Mouse (Mus musculus): ENCODE measurements around the gene Wipi1. TPM values are rescaled to one million over a fixed set of nuclear protein-coding genes. Genes with fewer than 3 reads are reported as not detected.

Gene Wipi1
- polyA plus RNA-seq, 1 experiment from 2014 or later = 5.7 TPM

DNA sequence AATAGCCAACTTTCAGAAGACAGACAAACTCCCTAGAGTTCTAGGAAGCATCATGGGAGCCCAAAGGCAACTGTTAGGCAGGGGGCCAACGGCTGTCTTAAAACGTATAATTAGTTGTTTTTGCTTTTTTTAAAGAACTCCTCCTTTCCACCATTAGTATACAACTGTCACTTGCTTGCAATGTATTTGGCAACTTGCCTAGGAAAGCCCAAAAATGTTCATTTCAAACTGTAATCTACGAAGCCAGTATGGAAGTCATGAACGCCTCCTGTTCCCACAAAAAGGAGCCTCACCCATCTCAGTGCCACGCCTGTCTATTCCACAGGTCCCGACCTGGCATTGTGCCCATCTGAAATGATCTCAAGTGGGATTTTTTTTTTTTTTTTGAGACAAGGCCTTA lies 35.9 kb downstream of the Wipi1 start:
- ATAC-seq = peak; percentile 50; the same call in 1 of the 2 replicates
- Histone ChIP-seq H3K27ac (ENCODE audit: low read depth, low read length) (no peak overlapping the region), H3K27me3 (replicated peaks; ENCODE audit: control insufficient read depth, insufficient read depth, low read length) (no peaks in the 10 kb centered on the region), H3K4me2 (ENCODE audit: low read length) (no peak overlapping the region), H3K4me3 (ENCODE audit: low read depth, low read length) (no peak overlapping the region), H3K9ac (ENCODE audit: low read length) (no peak overlapping the region), H3K4me1 (ENCODE audit: control insufficient read depth, insufficient read depth, low read length) (peaks cover 2% of the 10 kb centered on the region), H3K9me3 (replicated peaks; ENCODE audit: control insufficient read depth, low read length) (no peaks in the 10 kb centered on the region), H3K36me3 (ENCODE audit: control insufficient read depth, insufficient read depth, low read length) (no peaks in the 10 kb centered on the region)
- 62% methylated on average over 6 of the region's 6 CpGs for WGBS
- peak; percentile 77 for DNase-seq (ENCODE audit: low spot score)

DNA sequence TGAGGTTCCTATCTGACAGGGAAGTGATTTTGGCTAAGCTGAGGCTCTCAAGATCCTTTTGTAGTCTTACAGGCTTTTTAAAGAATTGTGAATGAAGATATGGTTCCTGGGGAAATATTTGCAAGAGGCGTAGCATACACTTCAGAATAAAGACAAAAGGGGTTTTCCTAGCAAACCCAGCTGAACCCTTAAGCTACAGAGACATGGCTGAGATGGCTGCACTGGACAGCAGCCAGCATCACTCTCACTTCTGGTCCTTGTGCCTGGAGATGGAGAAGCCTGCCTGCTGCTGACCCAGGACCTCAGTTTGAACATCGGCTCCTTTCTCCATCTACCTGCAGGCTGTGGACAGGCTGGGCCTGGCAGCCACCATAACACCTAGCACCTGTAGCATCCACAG lies 37.2 kb downstream of the Wipi1 start:
- Histone ChIP-seq H3K4me1 (ENCODE audit: control insufficient read depth, insufficient read depth, low read length) (peaks cover 2% of the 10 kb centered on the region), H3K4me2 (ENCODE audit: low read length) (no peak overlapping the region), H3K36me3 (ENCODE audit: control insufficient read depth, insufficient read depth, low read length) (no peaks in the 10 kb centered on the region), H3K27ac (ENCODE audit: low read depth, low read length) (no peak overlapping the region), H3K4me3 (ENCODE audit: low read depth, low read length) (no peak overlapping the region), H3K27me3 (replicated peaks; ENCODE audit: control insufficient read depth, insufficient read depth, low read length) (no peaks in the 10 kb centered on the region), H3K9me3 (replicated peaks; ENCODE audit: control insufficient read depth, low read length) (no peaks in the 10 kb centered on the region), H3K9ac (ENCODE audit: low read length) (no peak overlapping the region)
- WGBS = 81% methylated on average over 2 of the region's 2 CpGs
- no peak for ATAC-seq
- no peak for DNase-seq (ENCODE audit: low spot score)

DNA sequence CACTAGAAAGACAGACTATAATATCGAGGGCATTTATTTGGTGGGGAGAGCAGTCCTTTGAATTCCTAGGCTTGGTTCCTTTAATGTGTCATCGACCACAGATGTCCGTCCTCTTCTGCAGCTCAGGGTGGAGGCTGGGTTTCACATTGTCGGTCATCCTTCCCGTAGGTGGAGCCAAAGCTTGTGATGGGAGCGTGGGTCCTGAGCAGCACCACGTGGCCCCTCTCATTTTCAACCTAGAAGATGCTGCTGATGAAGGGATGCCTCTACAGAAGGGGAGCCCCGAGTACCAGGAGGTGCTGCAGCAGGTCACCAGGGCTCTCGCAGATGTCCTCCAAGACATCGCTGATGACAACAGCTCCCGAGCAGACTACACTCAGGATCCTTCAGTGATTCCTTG lies 39.7 kb downstream of the Wipi1 start:
- Histone ChIP-seq H3K36me3 (ENCODE audit: control insufficient read depth, insufficient read depth, low read length) (no peaks in the 10 kb centered on the region), H3K4me1 (ENCODE audit: control insufficient read depth, insufficient read depth, low read length) (peaks cover 2% of the 10 kb centered on the region; the same call in 1 of the 2 replicates), H3K9ac (ENCODE audit: low read length) (no peak overlapping the region), H3K9me3 (replicated peaks; ENCODE audit: control insufficient read depth, low read length) (no peaks in the 10 kb centered on the region), H3K27ac (ENCODE audit: low read depth, low read length) (no peak overlapping the region), H3K27me3 (replicated peaks; ENCODE audit: control insufficient read depth, insufficient read depth, low read length) (no peaks in the 10 kb centered on the region), H3K4me3 (ENCODE audit: low read depth, low read length) (no peak overlapping the region), H3K4me2 (ENCODE audit: low read length) (no peak overlapping the region)
- WGBS = 88% methylated on average over 11 of the region's 11 CpGs
- ATAC-seq = no peak
- no peak for DNase-seq (ENCODE audit: low spot score)

DNA sequence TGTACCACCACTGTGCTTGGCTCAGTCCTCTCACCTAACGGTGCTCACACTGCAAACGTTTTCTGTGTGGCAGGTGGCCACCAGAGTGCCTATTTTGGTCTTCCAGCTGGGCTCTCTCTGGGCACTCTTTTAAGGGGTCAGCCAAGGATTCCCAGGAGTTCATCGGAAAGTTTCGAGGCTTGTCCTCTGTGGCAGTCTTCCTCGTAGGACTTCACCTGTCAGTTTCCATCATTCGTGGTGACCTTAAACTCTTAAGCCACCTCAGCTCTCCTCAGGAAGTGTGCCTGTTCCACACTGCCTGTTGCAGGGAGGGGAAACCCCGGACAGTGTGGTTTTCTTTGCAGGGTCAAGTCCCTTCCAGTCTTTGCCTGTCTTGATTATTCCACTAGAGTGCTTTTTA lies 42.0 kb downstream of the Wipi1 start:
- Histone ChIP-seq H3K27me3 (replicated peaks; ENCODE audit: control insufficient read depth, insufficient read depth, low read length) (no peaks in the 10 kb centered on the region), H3K9ac (ENCODE audit: low read length) (no peak overlapping the region), H3K4me1 (ENCODE audit: control insufficient read depth, insufficient read depth, low read length) (no peaks in the 10 kb centered on the region; the same call in 1 of the 2 replicates), H3K4me3 (ENCODE audit: low read depth, low read length) (no peak overlapping the region), H3K9me3 (replicated peaks; ENCODE audit: control insufficient read depth, low read length) (no peaks in the 10 kb centered on the region), H3K4me2 (ENCODE audit: low read length) (no peak overlapping the region), H3K36me3 (ENCODE audit: control insufficient read depth, insufficient read depth, low read length) (no peaks in the 10 kb centered on the region), H3K27ac (ENCODE audit: low read depth, low read length) (no peak overlapping the region)
- 82% methylated on average over 7 of the region's 7 CpGs for WGBS
- no peak for ATAC-seq
- DNase-seq (ENCODE audit: low spot score) = no peak

DNA sequence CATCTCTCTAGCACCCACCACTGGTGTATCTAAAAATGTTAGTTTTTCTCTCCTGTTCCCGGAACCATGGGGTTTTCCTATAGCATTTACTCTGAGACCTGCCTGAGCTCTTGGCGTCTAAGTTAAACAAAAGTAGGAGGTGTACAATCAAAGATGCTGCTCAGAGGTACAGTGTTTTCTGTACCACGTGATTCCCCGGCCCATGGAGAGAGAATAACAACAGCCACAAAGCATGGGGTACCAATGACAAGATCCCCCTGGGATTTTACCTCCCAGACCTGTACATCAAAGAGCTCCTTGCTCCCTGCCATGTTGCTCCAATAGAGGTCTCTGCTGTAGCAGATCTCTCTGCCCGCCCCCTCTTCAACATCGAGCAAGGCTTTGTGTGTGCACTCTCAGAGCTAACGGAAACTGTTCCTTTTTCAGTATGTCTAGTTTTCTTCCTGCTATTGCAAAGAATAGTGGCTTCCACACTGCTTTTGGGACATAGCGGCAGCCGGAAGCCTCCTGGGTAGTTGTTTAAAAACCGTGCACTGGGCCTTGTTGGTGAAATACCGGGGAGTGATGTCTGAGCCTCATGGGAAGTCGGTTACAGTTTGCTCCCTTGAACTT lies 42.7 kb downstream of the Wipi1 start:
- H3K4me3 ChIP-seq (ENCODE audit: low read depth, low read length) = no peak overlapping the region
- H3K27me3 ChIP-seq (replicated peaks; ENCODE audit: control insufficient read depth, insufficient read depth, low read length) = no peaks in the 10 kb centered on the region
- DNase-seq (ENCODE audit: low spot score) (no peak), ATAC-seq (no peak)
- H3K4me2 ChIP-seq (ENCODE audit: low read length) = no peak overlapping the region
- no peaks in the 10 kb centered on the region for H3K4me1 ChIP-seq (ENCODE audit: control insufficient read depth, insufficient read depth, low read length)
- H3K9me3 ChIP-seq (replicated peaks; ENCODE audit: control insufficient read depth, low read length) = no peaks in the 10 kb centered on the region
- H3K27ac ChIP-seq (ENCODE audit: low read depth, low read length) = no peak overlapping the region
- WGBS = 57% methylated on average over 12 of the region's 12 CpGs
- H3K36me3 ChIP-seq (ENCODE audit: control insufficient read depth, insufficient read depth, low read length) = no peaks in the 10 kb centered on the region
- no peak overlapping the region for H3K9ac ChIP-seq (ENCODE audit: low read length)

DNA sequence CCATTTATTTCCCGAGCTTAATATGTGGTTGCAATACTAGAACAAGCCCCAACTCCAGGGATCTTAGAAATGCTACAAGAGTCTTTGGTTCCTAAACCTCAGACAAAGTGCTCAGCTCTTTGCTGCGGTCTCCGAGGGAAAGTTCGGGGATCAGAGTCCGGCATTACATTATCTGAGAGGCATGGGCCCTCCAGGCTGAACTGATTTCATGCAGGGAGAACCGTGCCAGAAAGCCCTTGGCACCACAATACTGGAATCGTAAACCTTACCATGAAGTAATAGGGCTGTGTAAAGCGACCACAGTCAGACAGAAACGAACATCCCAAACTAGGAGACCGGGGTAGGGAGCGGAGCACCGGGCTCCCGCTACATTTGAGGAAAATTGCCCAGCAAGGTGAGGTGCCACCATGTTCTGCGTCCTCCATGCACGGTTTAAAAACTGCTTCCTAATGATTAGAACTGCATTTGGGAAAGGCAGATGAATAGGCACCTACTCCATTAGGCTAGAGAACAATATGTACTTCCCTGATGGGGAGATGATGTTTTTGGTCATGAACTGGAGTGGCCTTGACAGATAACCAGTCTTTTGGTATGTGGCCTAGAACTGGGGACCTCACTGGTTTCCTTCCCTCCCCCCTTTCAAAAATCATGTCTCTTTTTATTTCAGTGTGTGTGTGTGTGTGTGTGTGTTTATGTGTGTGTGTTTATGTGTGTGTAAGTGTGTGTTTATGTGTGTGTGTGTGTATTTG lies 47.1 kb downstream of the Wipi1 start:
- no peak overlapping the region for H3K4me2 ChIP-seq (ENCODE audit: low read length)
- H3K27me3 ChIP-seq (replicated peaks; ENCODE audit: control insufficient read depth, insufficient read depth, low read length) = no peaks in the 10 kb centered on the region
- H3K9me3 ChIP-seq (replicated peaks; ENCODE audit: control insufficient read depth, low read length) = no peaks in the 10 kb centered on the region
- no peak overlapping the region for H3K9ac ChIP-seq (ENCODE audit: low read length)
- DNase-seq (ENCODE audit: low spot score) = no peak
- no peak for ATAC-seq
- H3K36me3 ChIP-seq (ENCODE audit: control insufficient read depth, insufficient read depth, low read length) = no peaks in the 10 kb centered on the region
- no peak overlapping the region for H3K4me3 ChIP-seq (ENCODE audit: low read depth, low read length)
- H3K27ac ChIP-seq (ENCODE audit: low read depth, low read length) = no peak overlapping the region
- WGBS = 85% methylated on average over 15 of the region's 15 CpGs
- H3K4me1 ChIP-seq (ENCODE audit: control insufficient read depth, insufficient read depth, low read length) = no peaks in the 10 kb centered on the region

DNA sequence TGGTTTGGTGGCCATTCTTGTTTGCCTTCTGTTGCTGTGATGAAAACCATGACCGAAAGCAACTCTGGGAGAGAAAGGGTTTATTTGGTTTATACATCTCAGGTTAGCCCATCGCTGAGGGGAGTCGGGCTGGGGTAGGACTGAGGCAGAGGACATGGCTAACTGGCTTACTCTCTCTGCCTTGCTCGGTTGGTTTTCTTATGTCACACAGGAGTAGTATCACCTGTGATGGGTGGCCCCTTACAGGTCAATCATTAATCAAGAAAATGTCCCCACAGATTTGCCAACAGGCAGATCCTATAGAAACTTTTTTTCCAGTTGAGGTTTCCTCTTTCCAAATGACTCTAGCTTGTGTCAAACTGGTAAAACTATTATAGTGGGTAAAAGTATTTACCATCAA lies 48.1 kb downstream of the Wipi1 start:
- no peak overlapping the region for H3K27ac ChIP-seq (ENCODE audit: low read depth, low read length)
- H3K9me3 ChIP-seq (replicated peaks; ENCODE audit: control insufficient read depth, low read length) = no peaks in the 10 kb centered on the region
- H3K4me1 ChIP-seq (ENCODE audit: control insufficient read depth, insufficient read depth, low read length) = no peaks in the 10 kb centered on the region
- WGBS = 91% methylated on average over 4 of the region's 4 CpGs
- H3K36me3 ChIP-seq (ENCODE audit: control insufficient read depth, insufficient read depth, low read length) = no peaks in the 10 kb centered on the region
- no peak for ATAC-seq
- no peak overlapping the region for H3K9ac ChIP-seq (ENCODE audit: low read length)
- H3K27me3 ChIP-seq (replicated peaks; ENCODE audit: control insufficient read depth, insufficient read depth, low read length) = no peaks in the 10 kb centered on the region
- DNase-seq (ENCODE audit: low spot score) = no peak
- H3K4me2 ChIP-seq (ENCODE audit: low read length) = no peak overlapping the region
- H3K4me3 ChIP-seq (ENCODE audit: low read depth, low read length) = no peak overlapping the region

DNA sequence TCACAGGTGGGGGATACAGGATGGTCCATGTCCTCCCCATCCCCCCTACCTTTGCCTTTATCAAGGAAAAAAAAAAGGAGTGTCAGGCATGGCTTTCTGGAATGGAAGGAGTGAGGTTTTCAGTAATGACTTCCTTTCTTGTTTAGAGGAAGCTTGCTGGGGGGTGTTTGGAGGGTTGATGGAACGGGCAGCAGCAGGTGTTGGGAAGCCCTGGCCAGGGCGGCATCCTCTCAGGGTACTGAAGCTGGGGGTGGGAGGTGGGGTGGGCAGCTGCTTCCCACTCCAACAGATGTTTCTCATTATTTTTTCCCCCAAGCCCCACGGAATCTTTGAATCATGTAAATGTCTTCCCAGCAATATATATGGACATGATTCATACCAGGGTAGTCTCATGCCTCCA lies 50.3 kb downstream of the Wipi1 start:
- no peak for ATAC-seq
- H3K9me3 ChIP-seq (replicated peaks; ENCODE audit: control insufficient read depth, low read length) = no peaks in the 10 kb centered on the region

DNA sequence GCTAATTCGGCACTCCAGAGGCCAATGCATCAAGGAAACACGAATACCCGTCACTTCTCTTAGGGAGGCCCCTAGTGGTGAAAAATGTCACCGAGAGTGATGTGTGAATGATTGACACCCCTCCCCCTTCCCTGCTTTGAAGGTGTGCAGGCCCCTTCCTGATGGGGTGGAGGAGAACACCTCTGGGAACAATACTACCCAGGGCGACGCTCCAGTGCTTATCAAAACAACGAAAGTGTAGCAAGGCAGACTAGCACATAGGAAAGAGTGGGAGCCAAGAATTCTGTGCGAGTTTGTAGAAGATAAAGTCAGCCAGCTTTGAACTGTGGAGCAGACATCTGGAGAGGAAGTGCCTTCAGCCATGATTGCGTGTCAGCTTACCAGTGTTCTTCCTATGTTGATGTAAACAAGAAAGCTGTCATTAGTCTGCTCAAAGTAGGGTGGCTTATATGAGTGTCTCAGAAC lies 50.9 kb downstream of the Wipi1 start:
- ATAC-seq (no peak), DNase-seq (ENCODE audit: low spot score) (no peak)
- H3K9ac ChIP-seq (ENCODE audit: low read length) = no peak overlapping the region
- no peak overlapping the region for H3K27ac ChIP-seq (ENCODE audit: low read depth, low read length)
- H3K4me1 ChIP-seq (ENCODE audit: control insufficient read depth, insufficient read depth, low read length) = no peaks in the 10 kb centered on the region
- H3K9me3 ChIP-seq (replicated peaks; ENCODE audit: control insufficient read depth, low read length) = no peaks in the 10 kb centered on the region
- no peaks in the 10 kb centered on the region for H3K27me3 ChIP-seq (replicated peaks; ENCODE audit: control insufficient read depth, insufficient read depth, low read length)
- H3K4me3 ChIP-seq (ENCODE audit: low read depth, low read length) = no peak overlapping the region
- H3K4me2 ChIP-seq (ENCODE audit: low read length) = no peak overlapping the region
- WGBS = 46% methylated on average over 9 of the region's 9 CpGs
- no peaks in the 10 kb centered on the region for H3K36me3 ChIP-seq (ENCODE audit: control insufficient read depth, insufficient read depth, low read length)

More for the DNA sequence above, 50.3 kb downstream of the Wipi1 start:
- Histone ChIP-seq H3K27me3 (replicated peaks; ENCODE audit: control insufficient read depth, insufficient read depth, low read length) (no peaks in the 10 kb centered on the region), H3K27ac (ENCODE audit: low read depth, low read length) (no peak overlapping the region), H3K4me2 (ENCODE audit: low read length) (no peak overlapping the region), H3K9ac (ENCODE audit: low read length) (no peak overlapping the region), H3K4me3 (ENCODE audit: low read depth, low read length) (no peak overlapping the region), H3K36me3 (ENCODE audit: control insufficient read depth, insufficient read depth, low read length) (no peaks in the 10 kb centered on the region), H3K4me1 (ENCODE audit: control insufficient read depth, insufficient read depth, low read length) (no peaks in the 10 kb centered on the region)
- no peak for DNase-seq (ENCODE audit: low spot score)
- 79% methylated on average over 3 of the region's 3 CpGs for WGBS
